Mouse (Mus musculus) thymus, adult 2 months (tissue): ENCODE data around the gene Fli1.

Experiments
- CTCF ChIP-seq: fragments of 200-500 bp; IDR thresholded peaks from 2 replicates; pipeline ENCODE4 v1.5.1; 2012; ENCODE audit warnings: mild to moderate bottlenecking, control low read depth, low read length, moderate library complexity, borderline replicate concordance; ENCODE audit not compliant: control insufficient read depth, poor library complexity, insufficient read depth; ENCODE audit errors: extremely low read depth
- POLR2A ChIP-seq: fragments of 200-500 bp; IDR thresholded peaks from 2 replicates; pipeline ENCODE4 v1.6.1; 2012; ENCODE audit warnings: mild to moderate bottlenecking, low read length, control low read depth, moderate library complexity; ENCODE audit not compliant: control insufficient read depth, poor library complexity, insufficient read depth; ENCODE audit errors: extremely low read depth

DNA sequence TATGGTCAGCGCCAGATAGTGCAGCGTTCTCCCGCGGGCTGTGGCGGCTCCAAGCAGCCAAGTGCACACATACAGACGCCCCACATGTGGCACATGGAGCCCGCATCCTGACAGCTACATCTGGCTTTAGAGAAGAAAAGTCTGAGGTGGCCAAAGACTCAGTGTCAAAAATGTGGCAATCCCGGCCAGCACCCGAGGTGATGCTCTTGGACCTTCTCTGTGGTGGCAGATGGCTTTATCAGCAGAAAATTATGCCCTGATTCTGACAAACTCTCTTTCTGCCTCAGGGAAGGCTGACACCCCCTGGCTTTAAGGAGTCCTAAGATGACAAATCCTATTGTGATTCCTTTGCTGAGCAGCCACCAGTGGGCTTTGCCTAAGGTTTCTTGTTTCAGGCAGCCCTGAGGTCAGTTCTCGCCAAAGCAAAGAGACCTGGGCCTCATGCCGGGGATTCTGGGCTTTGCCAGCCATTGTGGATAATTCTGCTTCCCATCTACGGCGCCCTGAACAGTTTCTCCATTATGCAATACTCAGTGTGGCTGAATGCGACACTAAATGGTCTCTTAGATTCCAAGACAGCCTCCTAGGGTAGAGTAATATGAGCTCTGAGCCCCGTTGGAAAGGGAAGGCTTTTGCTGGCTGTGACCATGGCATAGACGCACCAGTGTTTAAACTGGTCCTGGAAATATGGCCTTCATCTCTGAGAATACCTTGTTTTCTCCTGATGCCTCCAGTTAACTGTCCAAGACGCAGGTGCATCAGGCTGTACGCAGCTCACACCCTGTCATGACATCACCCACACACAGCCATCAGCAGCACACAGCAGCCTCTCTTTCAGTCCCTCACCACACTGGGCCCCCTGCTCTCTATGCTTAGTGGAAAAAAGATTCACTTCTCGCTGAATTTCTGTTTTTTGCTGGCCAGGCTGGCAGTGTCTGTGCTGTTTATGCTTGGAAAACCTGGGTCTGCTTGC lies 108.1 kb downstream of the Fli1 start:
- TF ChIP-seq POLR2A (no peak), CTCF (no peak)
